Mouse (Mus musculus) liver, postnatal 0 days (tissue): ENCODE measurements around the gene Inca1.

Source experiments
- CTCF ChIP-seq: sonication (generic); IDR thresholded peaks from 2 replicates; pipeline ENCODE4 v1.5.1; 2016; ENCODE audit warnings: antibody characterized with exemption, low read depth
- EP300 ChIP-seq: IDR thresholded peaks from 2 replicates; pipeline ENCODE4 v1.6.1; 2016; ENCODE audit warnings: antibody characterized with exemption, low read depth, mild to moderate bottlenecking

- TF ChIP-seq CTCF: no peak
- no peak for TF ChIP-seq EP300
Observed at GRCm38 (mm10) chr11:70651391-70651790, 48.6 kb downstream of the Inca1 start.
